Mouse (Mus musculus): ENCODE measurements around the gene Tmem254c.
"Not testable (repeated sequence)": the region's sequence is repeated elsewhere in the genome, so short reads cannot be mapped to it uniquely, and the experiment has no call there.

Gene Tmem254c

DNA sequence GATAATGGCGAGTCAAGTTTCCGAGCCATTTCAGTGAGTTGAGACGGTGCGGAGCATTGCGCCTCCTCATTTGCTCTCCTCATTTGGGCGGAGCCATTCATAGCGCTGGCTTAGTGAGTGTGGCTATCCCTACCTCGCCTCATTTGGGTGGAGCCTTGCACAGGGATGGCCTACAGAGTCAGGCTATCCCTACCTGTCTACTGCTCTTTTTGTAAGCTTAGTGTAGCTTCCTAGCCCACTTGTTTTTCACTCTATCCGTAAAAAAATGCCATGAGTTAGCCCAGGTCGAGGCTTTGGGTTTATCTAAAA, at the start of gene Tmem254c:
TSS of gene Tmem254c (minus strand) at position 31 of the 309 bp plus-strand sequence.
- DNase-seq (ENCODE audit: low spot score in 2 of 2) = not testable (repeated sequence)

DNA sequence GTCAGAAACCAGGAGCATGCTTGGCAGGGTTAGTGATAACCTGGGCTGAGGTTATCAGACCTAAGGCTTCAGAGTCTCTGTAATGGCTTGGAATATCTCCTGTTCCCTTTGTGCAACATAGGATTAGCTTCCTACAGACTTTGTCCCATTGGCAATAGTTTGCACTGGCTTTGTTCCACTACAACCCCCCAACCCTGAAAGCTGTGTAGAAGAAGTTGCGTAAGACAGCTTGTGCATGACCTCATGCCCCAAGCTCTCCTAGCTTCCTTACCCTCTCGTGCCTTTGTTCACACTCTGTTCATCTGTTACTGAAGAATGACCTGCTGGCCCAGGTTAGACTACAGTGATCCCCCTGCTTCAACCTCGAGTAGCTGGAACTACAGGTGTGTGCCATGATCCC, 30.5 kb upstream of the Tmem254c start:
- not testable (repeated sequence) for DNase-seq (ENCODE audit: low spot score in 2 of 2)

DNA sequence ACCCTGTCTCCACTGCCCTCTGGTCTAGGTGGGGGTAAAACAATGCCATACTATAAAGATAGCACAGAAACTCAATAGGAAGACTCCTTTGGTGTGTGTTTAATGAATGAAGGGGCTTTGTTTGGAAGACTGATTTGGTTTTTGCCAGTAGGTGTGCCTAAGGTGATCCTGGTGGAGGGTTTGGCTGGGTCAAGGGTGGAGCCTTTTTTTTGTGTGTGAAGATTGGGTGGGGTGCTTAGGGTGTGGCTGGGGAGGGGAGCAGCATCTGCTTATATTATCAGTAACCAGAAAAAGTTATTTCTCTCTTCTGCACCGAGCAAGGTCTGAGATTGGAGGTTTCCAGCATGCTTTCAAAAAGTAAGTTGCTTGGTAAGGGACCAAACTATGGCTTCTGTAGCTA, 14.8 kb upstream of the Tmem254c start, which contains the start of gene Cphx3:
TSS of gene Cphx3 (plus strand) at position 301 of the 400 bp plus-strand sequence.
- not testable (repeated sequence) for DNase-seq (ENCODE audit: low spot score in 2 of 2)

GRCm38 (mm10) chr14:26081216-26081615, 14.1 kb upstream of the Tmem254c start, which contains the start of gene Cphx2:
TSS of gene Cphx2 (plus strand) at chr14:26081516.
- not testable (repeated sequence) for DNase-seq (ENCODE audit: low spot score in 2 of 2)

DNA sequence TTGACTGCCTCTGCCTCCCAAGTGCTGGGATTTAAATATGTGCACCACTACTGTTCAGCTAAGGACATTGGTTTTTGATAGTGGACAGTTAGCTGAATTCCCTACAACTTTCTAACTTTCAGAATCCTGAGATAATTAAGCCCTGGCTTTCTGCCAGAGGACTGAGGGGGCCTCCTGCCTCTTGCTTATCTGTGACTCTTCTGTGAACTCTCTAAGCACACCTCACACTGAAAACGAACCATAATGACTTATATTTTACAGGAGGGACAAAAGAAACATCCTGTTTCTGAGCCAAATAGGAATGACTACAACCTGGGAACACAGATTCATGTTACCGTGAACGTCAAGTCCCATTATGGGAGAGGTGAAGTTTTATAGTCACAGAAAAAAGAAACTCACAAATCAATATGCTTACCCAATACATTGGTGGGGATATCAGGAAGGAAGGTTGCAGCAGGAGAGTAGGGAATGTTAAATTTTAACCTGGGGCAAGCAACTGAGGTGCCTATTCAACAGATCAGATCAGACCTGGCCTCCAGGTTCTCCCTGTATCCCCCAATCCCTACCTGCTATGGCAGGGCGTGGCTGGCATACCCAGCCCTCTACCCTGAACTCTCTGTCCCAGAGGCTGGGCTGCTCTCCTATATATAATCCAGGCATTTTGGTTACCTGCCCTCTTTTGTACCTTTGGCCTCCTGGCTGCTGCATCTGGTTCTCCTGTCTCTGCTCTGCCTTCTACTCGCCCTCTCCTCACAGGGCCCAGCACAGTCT, 9.7 kb upstream of the Tmem254c start:
- DNase-seq (ENCODE audit: low spot score in 2 of 2) = not testable (repeated sequence)

- DNase-seq (ENCODE audit: low spot score in 2 of 2) = not testable (repeated sequence)
Observed at GRCm38 (mm10) chr14:26066574-26067324, 406 bp downstream of the Tmem254c start.

DNA sequence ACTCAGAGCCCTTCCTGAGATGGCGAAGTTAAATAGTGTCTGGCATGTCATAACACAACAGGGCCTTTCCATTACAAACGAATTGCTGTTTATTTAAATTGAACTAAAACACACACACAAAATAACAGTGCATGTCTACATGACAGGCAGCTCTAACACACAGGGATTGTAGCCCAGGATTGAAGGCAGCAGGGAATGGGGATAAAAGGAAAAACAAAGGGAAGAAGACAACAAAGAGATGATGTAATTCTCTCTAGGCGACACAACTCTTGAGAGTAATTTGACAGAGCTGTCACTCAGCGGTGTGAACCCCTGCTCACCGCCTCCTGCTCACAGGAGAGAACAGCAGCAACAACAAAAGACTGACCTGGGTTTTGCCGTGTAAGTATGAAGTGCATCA, 7.8 kb downstream of the Tmem254c start:
- not testable (repeated sequence) for DNase-seq (ENCODE audit: low spot score in 2 of 2)

DNA sequence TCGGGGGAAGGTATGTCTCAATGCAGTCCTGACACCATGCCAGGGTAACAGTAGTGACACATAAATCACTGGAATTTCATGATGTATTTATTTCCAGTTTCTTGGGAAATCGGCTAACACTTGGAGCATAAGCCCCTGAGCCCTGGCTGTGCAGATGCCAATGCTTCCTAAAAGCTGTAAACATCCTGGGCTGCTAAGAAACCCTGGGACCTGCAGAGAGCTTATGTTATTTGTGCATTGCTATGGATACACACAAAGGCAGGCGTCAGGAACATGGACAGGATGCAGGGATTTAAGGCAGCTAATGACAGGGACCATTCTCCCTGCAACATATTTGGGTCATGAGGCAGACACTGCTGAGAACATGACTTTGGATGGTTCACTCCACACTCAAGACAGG, 9.0 kb downstream of the Tmem254c start:
- not testable (repeated sequence) for DNase-seq (ENCODE audit: low spot score in 2 of 2)

DNA sequence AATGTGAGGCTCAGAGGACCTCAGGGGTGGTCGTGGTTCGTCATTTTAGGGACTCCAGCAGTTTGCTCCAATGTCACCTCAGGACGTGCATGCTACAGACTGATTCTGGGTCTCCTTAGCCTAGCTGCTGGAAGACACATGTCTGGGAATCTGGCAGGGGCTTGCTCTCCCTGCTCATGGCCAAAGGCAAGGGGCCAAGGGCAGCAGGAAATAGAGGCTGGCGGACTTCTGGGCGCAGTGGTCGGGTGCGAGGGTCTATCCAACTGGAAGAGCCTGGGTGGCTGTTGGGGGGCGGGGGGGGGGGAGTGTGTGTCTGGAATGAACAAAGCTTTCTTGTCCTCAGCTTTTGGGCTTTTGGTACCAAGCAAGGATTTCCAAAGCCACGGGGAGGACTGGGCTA, 18.4 kb downstream of the Tmem254c start:
- DNase-seq (ENCODE audit: low spot score in 2 of 2) = not testable (repeated sequence)

DNA sequence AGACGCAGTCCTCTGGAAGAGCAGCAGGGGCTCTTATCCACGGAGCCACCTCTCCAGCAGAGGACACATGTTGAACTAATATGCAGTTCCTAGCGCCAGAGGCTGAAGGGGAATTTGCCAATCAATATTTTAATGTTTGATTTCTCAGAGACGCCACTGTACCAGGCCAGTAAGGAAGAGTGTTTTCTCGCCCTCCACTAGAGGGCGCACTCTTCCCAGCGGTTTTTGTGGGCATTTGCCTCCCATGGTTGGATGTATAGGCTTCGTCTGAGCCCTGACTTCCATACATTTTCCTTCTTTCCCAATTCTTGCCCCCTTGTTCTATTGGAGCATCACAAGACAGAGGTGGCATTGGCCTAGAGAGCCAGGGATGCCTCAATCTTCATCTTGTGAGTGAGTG, 20.1 kb downstream of the Tmem254c start:
- DNase-seq (ENCODE audit: low spot score in 2 of 2) = not testable (repeated sequence)

DNA sequence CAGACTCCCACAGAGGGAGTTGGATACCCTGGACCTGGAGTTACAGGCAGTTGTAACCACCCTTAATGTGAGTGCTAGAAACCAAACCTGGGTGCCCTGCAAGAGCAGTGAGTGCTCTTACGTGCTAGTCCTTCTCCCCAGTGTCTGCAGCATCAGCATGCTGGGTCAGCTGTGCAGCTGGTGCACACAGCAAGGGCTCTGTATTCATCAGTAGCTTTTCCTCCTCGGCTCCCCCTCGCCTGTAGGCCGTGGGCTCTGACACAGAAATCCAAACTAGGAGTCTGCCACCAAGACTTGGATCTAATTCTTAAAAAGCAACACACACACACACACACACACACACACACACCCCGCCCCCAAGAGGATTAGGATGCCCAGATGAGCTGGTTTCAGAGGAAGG, 22.1 kb downstream of the Tmem254c start:
- DNase-seq (ENCODE audit: low spot score in 2 of 2) = not testable (repeated sequence)

GRCm38 (mm10) chr14:26042611-26043010, 24.5 kb downstream of the Tmem254c start, which contains the start of gene Gm9780:
TSS of gene Gm9780 (minus strand) at chr14:26042711.
- DNase-seq (ENCODE audit: low spot score in 2 of 2) = not testable (repeated sequence)

DNA sequence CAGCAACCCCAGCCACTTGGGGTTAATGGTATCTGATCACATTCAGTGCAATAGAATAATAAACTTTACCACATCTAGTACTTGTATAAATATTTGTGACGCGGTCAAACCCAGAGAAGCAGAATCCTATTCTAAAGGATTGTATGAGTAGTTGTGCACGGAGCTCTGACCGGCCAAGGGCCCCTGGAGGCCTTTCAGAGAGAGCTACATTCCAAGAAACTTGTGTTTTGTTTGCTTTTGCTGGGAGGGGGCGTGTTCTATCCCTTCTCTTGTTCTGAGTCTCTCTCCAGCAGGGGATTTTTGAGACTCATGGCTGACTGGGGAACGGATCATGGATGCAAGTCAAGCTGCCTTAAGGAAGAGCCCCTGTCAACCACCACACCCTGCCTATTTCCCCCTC, 31.7 kb downstream of the Tmem254c start:
- DNase-seq (ENCODE audit: low spot score in 2 of 2) = not testable (repeated sequence)

DNA sequence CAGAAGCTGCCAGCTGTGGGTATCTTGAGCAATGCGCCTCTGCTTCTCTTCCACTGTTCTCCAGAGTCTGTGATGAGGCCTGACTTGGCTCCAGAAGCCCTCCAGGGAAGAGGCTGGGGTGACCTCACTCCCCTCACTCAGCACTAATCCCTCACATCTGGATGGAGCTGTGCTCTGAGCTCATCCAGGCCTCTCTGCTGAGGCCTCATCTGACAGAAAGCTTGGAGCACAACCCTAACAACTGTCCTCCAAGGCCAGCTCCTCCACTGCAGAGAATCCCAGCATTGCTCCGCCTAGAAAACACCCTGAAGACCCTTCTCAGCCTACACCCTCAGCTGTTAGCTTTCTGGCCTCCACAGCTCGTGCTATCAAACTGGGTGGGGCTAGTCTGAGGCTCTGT, 32.8 kb downstream of the Tmem254c start:
- DNase-seq (ENCODE audit: low spot score in 2 of 2) = not testable (repeated sequence)

- DNase-seq (ENCODE audit: low spot score in 2 of 2) = not testable (repeated sequence)
Observed at GRCm38 (mm10) chr14:26025653-26026052, 41.5 kb downstream of the Tmem254c start.

- not testable (repeated sequence) for DNase-seq (ENCODE audit: low spot score in 2 of 2)
Observed at GRCm38 (mm10) chr14:26022831-26023230, 44.3 kb downstream of the Tmem254c start.

- DNase-seq (ENCODE audit: low spot score in 2 of 2) = not testable (repeated sequence)
Observed at GRCm38 (mm10) chr14:26021555-26021954, 45.6 kb downstream of the Tmem254c start.

DNA sequence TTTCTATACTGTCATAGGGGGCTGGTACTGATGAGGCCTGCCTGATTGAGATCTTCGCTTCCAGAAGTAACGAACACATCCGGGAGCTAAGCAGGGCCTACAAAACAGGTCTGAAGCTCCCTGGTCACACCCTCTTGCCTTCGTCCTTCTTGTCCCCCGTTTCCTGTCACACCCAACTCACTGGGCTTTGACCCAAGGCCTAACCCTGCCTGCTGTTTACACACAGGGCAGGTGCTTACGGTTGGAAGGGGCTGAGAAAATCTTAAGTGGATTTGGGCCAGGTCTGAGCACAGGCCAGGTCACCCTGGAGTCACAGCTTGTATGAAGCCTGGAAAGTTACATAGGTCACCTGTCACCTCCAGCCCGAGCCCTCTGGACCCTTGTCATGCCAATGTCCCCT, 50.7 kb downstream of the Tmem254c start:
- not testable (repeated sequence) for DNase-seq (ENCODE audit: low spot score in 2 of 2)
